Mouse (Mus musculus) kidney, adult 11 months (tissue): ENCODE results near the gene Il34.
"Not testable (repeated sequence)": the region's sequence is repeated elsewhere in the genome, so short reads cannot be mapped to it uniquely, and the experiment has no call there.

ENCODE experiments used
- DNase-seq: peaks from one replicate; pipeline ENCODE4 v3.0.0; 2022

Gene Il34

DNA sequence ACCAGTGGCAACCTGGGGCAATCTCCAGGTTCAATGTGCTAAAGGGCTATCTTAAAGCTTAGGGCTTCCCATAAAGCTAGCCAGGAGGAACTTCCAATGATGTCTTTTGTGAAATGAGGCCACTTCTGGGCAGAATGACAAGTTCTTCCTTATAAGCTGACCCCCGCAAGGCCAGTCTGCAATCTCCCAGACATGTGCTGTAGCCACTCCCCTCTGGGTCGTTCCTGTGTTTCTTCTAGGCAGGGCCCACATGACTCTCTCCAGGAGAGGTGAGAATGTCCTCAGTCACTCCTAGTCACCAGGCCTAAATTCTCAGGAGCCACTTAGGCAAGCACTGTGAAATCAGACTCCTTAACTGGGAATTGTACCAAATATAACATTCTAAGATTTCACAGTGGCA is 4.1 kb upstream of the Il34 start:
- peak; percentile 44 for DNase-seq

- DNase-seq: peak; percentile 51
Observed at GRCm38 (mm10) chr8:110808495-110809472, 3.1 kb upstream of the Il34 start.

DNA sequence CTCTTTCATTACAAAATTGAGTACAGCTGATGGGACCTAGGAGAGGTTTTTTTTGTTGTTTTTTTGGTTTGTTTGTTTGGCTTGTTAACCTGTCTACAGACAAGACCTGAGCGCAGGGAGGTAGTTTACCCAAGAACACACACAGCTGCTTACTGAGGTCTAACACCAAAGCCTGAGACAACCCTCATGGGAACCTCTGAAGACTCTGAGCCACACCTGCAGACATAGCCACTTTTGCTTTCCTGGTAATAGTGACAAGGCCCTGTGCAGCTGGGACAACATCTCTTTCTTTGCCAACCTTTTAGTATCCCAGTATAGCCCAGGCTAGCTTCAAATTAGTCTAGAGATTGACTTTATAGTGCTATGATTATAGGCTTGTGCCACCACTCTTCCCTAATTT is 422 bp upstream of the Il34 start:
- DNase-seq: no peak

GRCm38 (mm10) chr8:110804825-110805514 is 754 bp downstream of the Il34 start:
- DNase-seq: no peak

DNA sequence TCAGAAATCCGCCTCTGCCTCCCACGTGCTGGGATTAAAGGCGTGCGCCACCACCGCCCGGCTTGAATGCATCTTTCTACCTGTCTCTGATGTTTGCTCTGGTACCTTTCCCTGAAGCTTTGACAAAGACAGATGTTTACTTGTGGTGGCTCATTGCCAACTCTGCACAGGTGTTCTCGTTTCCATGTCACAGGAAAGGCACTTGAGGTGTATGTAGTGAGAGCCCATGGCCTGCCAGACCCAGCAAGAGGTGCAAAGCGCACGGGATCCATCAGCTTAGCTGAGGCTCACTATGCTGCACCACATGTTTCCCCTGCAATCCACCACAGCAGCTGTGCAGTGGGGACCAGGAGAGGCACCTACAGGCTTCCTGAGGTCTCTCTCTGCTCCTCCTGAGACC is 1.9 kb downstream of the Il34 start:
- peak; percentile 6 for DNase-seq

GRCm38 (mm10) chr8:110802988-110803387 is 2.7 kb downstream of the Il34 start:
- no peak for DNase-seq

- DNase-seq: no peak
Observed at GRCm38 (mm10) chr8:110797086-110797485, 8.6 kb downstream of the Il34 start.

GRCm38 (mm10) chr8:110794363-110794965 is 11.3 kb downstream of the Il34 start:
- DNase-seq: no peak

- no peak for DNase-seq
Observed at GRCm38 (mm10) chr8:110793936-110794335, 11.8 kb downstream of the Il34 start.

GRCm38 (mm10) chr8:110793511-110793910 is 12.2 kb downstream of the Il34 start:
- peak; percentile 32 for DNase-seq

DNA sequence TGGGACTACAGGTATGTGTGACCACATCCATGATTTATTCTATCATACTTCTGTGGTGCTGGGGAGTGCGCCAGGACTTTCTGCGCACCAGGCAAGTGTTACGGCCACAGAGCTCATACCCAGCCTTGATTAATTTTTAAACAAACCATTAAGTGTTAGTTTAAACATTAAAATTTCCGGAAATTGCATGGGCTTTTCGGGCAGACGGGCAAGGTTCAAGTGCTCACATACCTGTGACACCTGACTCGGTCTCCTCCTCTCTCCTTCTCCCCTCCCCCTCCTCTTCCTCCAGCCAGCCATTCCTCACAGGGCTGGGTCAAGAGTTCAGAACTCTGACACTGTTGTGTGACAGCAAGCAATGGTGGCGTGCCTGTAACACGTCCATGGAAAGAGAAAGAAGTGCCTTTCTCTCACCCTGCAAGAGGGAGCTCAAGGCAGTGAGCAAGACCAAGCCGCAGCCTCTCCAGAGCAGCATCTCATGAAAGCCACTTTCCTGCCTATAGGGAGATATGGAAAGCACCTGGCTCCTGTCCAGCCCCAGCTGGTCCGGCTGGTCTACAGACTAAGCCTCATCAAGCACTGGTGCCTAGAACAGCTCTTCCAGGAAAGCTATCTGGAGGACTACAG is 13.0 kb downstream of the Il34 start:
- peak; percentile 93 for DNase-seq

GRCm38 (mm10) chr8:110791164-110791563 is 14.6 kb downstream of the Il34 start:
- no peak for DNase-seq

GRCm38 (mm10) chr8:110790270-110790669 is 15.5 kb downstream of the Il34 start:
- DNase-seq: no peak

DNA sequence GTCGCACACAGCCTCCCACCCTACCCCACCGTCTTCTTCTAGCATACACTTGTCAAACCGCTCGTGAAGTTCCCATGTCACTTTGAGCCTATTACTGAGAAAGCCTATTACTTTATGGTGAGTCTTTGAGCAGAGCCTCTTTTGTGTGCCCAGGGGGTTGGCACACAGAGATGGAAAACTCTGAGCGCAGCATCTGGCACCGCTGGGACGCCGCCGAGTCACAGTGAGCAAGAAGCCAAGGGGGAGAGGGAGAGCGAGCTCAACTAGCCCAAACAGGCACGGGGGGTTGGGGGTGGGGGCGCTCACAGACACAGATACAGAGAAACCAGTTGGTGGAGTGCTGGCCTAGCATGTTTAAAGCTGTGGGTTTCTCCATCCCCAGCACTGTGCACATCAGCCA is 16.2 kb downstream of the Il34 start:
- no peak for DNase-seq

- DNase-seq: no peak
Observed at GRCm38 (mm10) chr8:110788981-110789380, 16.7 kb downstream of the Il34 start.

- no peak for DNase-seq
Observed at GRCm38 (mm10) chr8:110787411-110787954, 18.2 kb downstream of the Il34 start.

GRCm38 (mm10) chr8:110786934-110787333 is 18.8 kb downstream of the Il34 start:
- DNase-seq: peak; percentile 44

- DNase-seq: not testable (repeated sequence)
Observed at GRCm38 (mm10) chr8:110786501-110786900, 19.2 kb downstream of the Il34 start.

DNA sequence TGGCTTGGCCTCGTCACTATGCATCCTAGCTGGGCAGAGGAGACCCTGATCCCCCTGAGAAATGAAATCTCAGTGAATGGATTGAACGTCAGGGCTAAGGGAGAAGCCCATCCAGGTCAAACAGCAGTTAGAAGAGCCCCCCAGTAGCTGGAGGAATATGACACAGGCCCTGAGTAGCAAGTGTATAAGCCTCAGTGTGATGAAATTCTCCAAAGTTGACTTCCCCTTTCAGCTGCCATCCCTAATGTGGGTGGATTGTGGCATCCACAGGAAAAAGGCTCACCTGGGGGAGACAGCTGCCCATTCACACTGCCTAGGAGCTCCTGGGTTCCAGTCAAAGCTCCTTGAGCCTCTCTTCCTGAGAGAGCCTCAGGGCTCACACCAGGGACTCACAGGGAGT is 20.4 kb downstream of the Il34 start:
- no peak for DNase-seq

DNA sequence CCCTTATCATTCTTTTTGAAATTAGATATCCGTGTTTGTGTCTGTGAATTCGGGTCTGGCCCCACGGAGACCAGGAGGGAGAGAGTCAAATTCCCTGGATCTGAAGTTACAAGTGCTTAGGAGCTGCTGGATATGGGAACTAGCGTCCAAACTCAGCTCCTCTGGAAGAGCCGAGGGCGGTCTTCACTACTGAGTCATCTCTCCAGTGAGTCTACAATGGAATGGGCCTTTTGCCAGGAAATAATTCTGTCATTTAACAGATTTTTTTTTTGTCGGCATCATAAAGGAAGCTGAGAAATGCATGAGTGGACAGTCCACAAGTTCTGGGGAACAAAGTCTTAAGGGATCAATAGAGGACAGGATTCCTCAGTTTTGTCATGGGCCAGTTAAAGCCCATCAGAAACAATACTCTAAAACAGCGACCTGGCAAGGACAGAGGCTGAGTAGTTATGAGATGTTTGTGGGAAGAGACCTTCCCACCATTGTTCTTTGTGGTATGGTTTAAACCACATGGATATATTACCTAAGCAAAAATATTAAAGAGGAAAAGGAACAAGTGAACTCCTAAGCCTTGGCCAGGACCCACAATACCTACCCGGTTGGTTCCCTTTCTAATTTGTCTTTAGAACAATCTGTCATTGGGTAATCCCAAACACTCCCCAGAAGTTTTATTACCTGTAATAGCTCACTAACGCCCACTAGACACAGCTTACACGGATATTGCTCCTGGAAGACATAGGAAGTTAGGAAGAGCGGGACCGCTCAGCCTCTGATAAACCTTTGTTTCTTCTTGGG is 25.6 kb downstream of the Il34 start:
- no peak for DNase-seq

GRCm38 (mm10) chr8:110776335-110776734 is 29.4 kb downstream of the Il34 start:
- no peak for DNase-seq

- DNase-seq: no peak
Observed at GRCm38 (mm10) chr8:110775721-110776120, 30.0 kb downstream of the Il34 start.
